Mouse (Mus musculus): Measurements from ENCODE around the gene 1110032F04Rik. TPM values are rescaled to one million over a fixed set of nuclear protein-coding genes. Genes with fewer than 3 reads are reported as not detected.

Gene 1110032F04Rik
- 1.4 TPM in 2 replicates for polyA plus RNA-seq (2016; fragmentation: Nextera tagmentation; extraction: Ambion mirVana)

DNA sequence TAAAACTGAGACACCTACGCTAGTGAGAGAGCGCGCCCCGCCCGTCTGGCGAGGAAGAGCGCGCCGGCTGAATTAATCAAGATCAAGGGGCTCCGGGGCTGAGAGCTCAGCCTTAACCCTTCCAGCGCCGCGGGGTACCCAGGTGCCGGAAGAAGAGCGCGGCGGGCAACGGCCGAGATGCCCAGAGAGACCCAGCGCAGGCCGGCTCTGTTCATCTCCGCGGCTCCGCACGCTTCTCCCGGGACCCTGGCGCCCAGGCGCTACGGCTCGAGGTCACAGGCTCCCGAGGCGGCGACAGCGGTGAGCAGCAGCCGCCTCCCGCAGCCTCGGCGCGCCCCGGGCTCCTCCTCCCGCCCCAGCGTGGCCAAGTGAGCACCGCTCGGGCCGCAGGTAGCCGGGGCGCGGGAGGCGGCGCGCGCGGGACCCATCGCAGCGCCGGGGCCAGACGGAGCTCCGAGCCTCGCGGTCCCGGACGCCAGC is at the start of gene 1110032F04Rik:
Gene 1110032F04Rik, plus strand, starts transcription at position 376 of the 480 bp plus-strand sequence.
- H3K4me3 ChIP-seq, result peak within 1 kb of the TSS; percentile 75
- H3K27ac ChIP-seq, result peak within 1 kb of the TSS; percentile 86
- peaks cover 62% of the 10 kb centered on the region for H3K27me3 ChIP-seq (ENCODE audit: insufficient read depth, poor library complexity, severe bottlenecking)
- no peaks in the 10 kb centered on the region for H3K9me3 ChIP-seq
- DNase-seq (ENCODE audit: low spot score), result peak; percentile 76
- no peaks in the 10 kb centered on the region for H3K36me3 ChIP-seq
- peaks cover 22% of the 10 kb centered on the region for H3K4me1 ChIP-seq (replicated peaks)
- WGBS, result under 1% methylated on average over 62 of the region's 62 CpGs

DNA sequence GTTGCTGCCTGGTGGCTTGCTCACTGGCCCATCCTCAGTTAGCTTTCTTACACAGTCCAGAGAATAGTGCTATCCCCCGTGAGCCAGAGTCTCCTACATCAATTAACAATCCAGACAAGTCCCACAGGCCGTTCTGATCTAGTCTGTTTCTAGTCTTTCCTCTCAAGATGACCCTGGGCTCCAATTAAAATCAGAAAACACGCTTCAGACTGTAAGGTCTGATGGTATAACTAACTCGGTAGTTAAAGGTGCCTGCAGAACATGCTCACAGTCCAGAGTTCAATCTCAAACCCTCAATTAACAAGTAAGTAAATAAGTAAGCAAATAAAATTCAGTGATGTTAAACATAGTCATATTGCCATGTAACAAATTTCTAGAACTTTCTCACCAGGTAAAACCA is 48.0 kb upstream of the 1110032F04Rik start:
- 82% methylated on average over 4 of the region's 4 CpGs for WGBS
- DNase-seq (ENCODE audit: low spot score), result no peak
- Histone ChIP-seq H3K27me3 (ENCODE audit: insufficient read depth, poor library complexity, severe bottlenecking) (no peaks in the 10 kb centered on the region), H3K4me1 (replicated peaks) (peaks cover 10% of the 10 kb centered on the region; the same call in 1 of the 2 replicates), H3K4me3 (no peak overlapping the region), H3K27ac (no peak overlapping the region), H3K9me3 (no peaks in the 10 kb centered on the region), H3K36me3 (no peaks in the 10 kb centered on the region)

DNA sequence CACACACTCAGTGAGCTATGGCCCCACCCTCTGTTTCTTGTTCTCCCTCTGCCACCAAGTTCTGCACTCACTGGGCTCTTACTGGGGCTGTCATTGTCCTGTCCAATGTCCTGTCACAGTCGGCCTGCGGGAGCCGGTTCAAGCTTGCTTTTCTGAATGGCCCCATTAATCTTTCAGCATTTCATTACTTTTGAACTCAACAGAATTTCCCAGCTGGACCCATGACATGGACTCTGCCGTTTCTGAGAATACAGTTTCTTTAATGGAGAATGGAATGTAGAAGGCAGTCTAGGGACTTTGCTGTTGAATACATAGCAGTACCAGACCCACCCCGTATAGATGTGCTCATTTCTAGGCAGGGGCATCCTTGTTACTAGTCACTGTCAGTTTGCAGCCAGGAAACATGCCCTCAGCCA is 47.5 kb upstream of the 1110032F04Rik start:
- H3K27ac ChIP-seq, result no peak overlapping the region
- H3K27me3 ChIP-seq (ENCODE audit: insufficient read depth, poor library complexity, severe bottlenecking), result no peaks in the 10 kb centered on the region
- WGBS, result 44% methylated on average over 5 of the region's 5 CpGs
- H3K4me1 ChIP-seq (replicated peaks), result peaks cover 10% of the 10 kb centered on the region; the same call in 1 of the 2 replicates
- no peaks in the 10 kb centered on the region for H3K36me3 ChIP-seq
- H3K9me3 ChIP-seq, result no peaks in the 10 kb centered on the region
- no peak overlapping the region for H3K4me3 ChIP-seq
- peak; percentile 19 for DNase-seq (ENCODE audit: low spot score)

DNA sequence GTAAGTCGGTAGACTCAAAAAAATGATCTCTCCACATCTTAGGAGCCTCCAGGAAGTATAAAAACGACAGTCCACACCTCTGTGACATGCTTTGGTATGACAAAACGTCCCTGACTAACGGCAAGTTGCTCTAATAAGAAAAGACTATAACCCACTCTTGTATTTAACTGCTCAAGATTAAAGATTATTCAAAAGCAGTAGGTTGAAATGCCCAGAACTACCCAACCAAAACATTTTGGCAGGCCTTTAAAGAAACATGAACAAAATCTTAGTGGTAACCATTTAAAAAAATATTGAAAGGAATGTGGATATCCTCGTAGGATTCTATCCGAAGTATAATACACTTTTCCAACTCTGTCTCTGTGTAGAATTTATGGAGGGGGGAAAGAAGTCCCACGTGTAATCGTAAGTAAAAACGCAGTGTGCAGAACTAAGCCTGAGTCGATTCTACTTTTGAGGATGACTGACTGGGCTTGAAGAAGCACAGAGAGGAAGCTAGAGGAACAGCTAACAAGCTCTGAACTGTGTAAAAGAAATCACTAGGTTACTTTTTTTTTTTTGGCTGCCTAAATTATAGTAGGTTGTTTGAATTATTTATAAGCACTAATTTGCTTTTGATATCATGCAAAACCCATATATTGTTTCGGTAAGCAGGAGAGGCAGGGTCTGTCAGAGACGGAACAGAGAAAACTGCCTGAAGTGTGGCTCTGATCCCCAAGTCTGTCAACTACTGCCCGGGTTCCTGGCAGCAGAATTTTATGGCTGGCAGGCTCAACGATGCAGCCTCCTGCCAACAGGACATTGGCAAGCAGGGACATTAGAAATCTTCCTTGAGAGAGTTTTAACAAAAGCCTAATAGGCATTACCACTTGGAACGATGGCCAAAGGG is 45.3 kb upstream of the 1110032F04Rik start:
- WGBS, result 84% methylated on average over 15 of the region's 15 CpGs
- H3K4me3 ChIP-seq, result no peak overlapping the region
- DNase-seq (ENCODE audit: low spot score), result no peak
- no peaks in the 10 kb centered on the region for H3K9me3 ChIP-seq
- no peaks in the 10 kb centered on the region for H3K36me3 ChIP-seq
- H3K27me3 ChIP-seq (ENCODE audit: insufficient read depth, poor library complexity, severe bottlenecking), result no peaks in the 10 kb centered on the region
- H3K27ac ChIP-seq, result no peak overlapping the region
- H3K4me1 ChIP-seq (replicated peaks), result peaks cover 10% of the 10 kb centered on the region; the same call in 1 of the 2 replicates

DNA sequence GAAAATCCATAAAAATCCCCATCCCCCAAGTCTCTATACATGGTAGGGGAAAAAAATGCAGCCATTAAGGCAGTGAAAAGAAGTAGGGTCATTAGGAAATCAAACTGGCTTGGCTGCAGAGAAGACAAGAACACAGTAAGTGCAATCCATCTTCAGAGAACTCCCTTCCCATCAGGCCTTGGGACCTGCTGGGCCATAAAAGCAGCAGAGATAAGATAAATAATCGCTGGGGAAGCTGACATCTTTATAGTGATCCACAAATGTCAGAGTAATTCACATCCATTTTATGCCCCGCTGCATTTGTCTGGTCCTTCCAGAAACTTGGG is 44.7 kb upstream of the 1110032F04Rik start:
- WGBS, result 78% methylated on average over 2 of the region's 2 CpGs
- DNase-seq (ENCODE audit: low spot score), result no peak
- Histone ChIP-seq H3K36me3 (no peaks in the 10 kb centered on the region), H3K27me3 (ENCODE audit: insufficient read depth, poor library complexity, severe bottlenecking) (no peaks in the 10 kb centered on the region), H3K9me3 (no peaks in the 10 kb centered on the region), H3K27ac (no peak overlapping the region), H3K4me3 (no peak overlapping the region), H3K4me1 (replicated peaks) (peaks cover 10% of the 10 kb centered on the region; the same call in 1 of the 2 replicates)

DNA sequence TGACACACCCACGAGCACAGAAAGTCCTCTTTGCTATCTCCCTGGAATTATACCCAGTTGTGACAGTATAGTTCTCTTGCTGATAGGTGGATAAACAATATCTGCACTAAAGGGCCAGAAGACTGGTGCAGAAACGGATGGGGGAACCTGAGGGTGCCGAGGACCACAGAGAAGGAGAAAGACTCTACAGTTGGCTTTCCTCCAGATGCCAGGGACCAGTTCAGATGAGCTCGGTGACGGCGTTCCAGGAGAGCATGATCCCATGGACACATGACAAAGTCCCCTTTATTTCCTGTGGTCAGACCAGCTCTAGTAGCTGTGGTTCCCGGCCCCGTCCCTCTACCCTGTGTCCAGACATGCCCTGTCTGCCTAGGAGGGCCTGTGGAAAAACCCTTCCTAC is 44.2 kb upstream of the 1110032F04Rik start:
- Histone ChIP-seq H3K4me3 (no peak overlapping the region), H3K27ac (no peak overlapping the region), H3K36me3 (no peaks in the 10 kb centered on the region), H3K4me1 (replicated peaks) (peaks cover 10% of the 10 kb centered on the region; the same call in 1 of the 2 replicates), H3K27me3 (ENCODE audit: insufficient read depth, poor library complexity, severe bottlenecking) (no peaks in the 10 kb centered on the region), H3K9me3 (no peaks in the 10 kb centered on the region)
- WGBS, result 82% methylated on average over 8 of the region's 8 CpGs
- no peak for DNase-seq (ENCODE audit: low spot score)

DNA sequence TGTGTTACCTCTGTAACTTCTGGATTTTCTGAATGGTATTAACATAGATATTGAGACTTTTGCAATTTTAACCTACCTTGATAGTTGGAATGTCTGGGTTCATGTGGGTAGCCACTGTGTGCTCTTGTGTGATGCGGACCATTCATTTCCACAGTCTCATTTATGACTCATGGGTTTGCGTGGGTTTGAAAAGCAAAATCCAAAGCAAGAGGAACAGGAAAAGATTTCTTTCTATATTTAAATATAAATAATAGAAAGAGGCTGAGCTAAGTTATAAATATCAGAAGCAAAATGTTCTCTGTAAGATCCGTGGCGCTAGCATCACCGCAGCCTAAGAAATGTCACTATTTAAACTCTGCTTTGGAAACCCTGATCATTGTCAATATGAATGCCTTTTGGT is 41.7 kb upstream of the 1110032F04Rik start:
- Histone ChIP-seq H3K4me3 (no peak overlapping the region), H3K27ac (no peak overlapping the region), H3K9me3 (no peaks in the 10 kb centered on the region), H3K36me3 (no peaks in the 10 kb centered on the region), H3K4me1 (replicated peaks) (0 out of 2 replicates have a peak, but pooled peaks cover 4% of the 10 kb centered on the region), H3K27me3 (ENCODE audit: insufficient read depth, poor library complexity, severe bottlenecking) (no peaks in the 10 kb centered on the region)
- no peak for DNase-seq (ENCODE audit: low spot score)
- WGBS, result 93% methylated on average over 5 of the region's 5 CpGs

DNA sequence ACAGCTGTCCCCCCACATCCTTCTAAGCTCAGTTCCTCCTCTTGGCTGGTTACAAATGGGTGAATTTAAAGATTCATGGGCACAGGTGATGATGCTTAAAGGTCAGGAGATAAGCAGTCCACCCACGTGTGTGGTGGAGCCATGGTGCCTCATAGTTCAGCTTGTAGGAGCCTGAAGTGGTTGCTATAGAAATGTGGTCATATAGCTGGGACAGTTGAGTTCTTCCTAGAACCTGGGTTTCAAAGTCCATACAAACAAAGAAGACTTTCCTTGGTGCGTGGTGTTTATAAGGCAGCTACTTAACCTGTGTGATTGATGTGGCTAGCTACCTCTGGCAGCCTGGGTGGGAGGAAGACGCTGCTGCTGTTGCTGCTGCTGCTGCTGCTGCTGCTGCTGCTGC is 39.4 kb upstream of the 1110032F04Rik start:
- no peaks in the 10 kb centered on the region for H3K36me3 ChIP-seq
- H3K27me3 ChIP-seq (ENCODE audit: insufficient read depth, poor library complexity, severe bottlenecking), result no peaks in the 10 kb centered on the region
- no peak for DNase-seq (ENCODE audit: low spot score)
- H3K4me3 ChIP-seq, result no peak overlapping the region
- H3K27ac ChIP-seq, result no peak overlapping the region
- WGBS, result 89% methylated on average over 3 of the region's 3 CpGs
- no peaks in the 10 kb centered on the region for H3K4me1 ChIP-seq (replicated peaks)
- no peaks in the 10 kb centered on the region for H3K9me3 ChIP-seq

DNA sequence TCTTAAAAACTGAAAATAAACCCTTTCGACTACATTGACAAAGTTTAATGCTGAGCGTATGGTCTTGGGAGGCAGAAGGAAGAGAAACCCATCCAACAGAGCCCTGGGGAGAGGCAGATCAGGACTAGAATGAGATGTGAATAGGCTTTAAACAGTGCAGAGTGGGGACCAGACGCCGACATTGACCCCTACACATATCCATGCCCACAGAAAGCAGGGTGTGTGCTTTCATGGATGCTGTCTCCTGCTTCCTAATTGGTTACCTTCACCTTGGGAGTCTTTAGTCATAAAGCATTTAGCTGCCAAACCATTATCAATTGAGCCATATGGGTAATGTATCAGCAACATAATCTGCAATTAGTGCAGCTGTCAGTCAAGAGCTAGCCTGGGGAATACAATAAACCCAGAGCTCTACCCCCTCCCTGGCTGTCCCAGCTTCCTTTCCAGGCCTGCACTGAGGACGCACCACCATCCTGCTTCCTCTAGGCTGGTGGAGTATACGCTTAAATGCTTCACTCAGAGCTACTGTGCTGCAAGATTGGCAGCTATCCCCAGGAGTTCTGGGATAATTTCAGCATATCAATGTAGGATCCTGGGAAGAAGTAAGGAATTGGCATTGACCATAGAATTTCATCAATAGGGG is 32.4 kb upstream of the 1110032F04Rik start:
- no peaks in the 10 kb centered on the region for H3K36me3 ChIP-seq
- no peaks in the 10 kb centered on the region for H3K9me3 ChIP-seq
- WGBS, result 67% methylated on average over 6 of the region's 6 CpGs
- DNase-seq (ENCODE audit: low spot score), result peak; percentile 14
- peaks cover 6% of the 10 kb centered on the region for H3K4me1 ChIP-seq (replicated peaks)
- no peak overlapping the region for H3K27ac ChIP-seq
- H3K4me3 ChIP-seq, result no peak overlapping the region
- peaks cover 3% of the 10 kb centered on the region for H3K27me3 ChIP-seq (ENCODE audit: insufficient read depth, poor library complexity, severe bottlenecking)

DNA sequence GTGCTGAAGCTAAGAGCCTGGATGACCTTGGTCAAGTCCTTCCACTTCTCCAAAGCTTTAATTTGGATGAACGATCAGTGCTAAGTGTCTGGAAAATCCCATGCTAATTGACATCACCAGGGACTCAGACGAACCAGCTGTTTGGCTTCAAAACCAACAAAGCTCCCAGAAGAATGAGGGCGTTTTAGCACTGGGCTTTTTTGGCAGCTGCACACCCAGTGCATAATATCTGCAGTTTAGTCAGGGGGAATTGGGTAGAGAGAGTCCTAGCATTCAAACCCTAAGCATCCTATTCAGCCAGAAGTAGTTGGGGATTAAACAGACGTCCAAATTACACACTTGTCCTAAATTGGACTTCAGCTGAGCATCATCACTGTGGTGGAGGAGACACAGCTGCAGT is 29.2 kb upstream of the 1110032F04Rik start:
- 65% methylated on average over 4 of the region's 4 CpGs for WGBS
- no peak overlapping the region for H3K27ac ChIP-seq
- no peak for DNase-seq (ENCODE audit: low spot score)

DNA sequence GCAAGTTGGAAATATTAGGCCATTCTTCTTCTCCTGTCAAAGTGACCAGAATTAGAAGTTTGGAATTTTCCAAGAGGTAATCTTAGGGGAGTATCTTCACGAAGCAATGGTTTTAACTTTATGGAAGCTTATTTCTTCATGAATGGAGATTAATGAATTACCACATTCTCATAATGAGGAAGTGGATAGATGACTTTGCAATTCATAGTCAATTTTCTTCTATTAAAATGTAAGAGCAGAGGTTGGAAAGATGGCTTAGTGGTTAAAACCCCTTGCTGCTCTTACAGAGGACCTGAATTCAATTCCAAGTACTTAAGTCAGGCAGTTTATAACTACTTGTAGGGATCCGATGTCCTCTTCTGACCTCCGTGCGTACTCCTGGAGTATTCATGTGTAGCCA is 25.4 kb upstream of the 1110032F04Rik start:
- DNase-seq (ENCODE audit: low spot score), result no peak
- Histone ChIP-seq H3K27me3 (ENCODE audit: insufficient read depth, poor library complexity, severe bottlenecking) (peaks cover 5% of the 10 kb centered on the region), H3K9me3 (no peaks in the 10 kb centered on the region), H3K4me1 (replicated peaks) (no peaks in the 10 kb centered on the region), H3K36me3 (no peaks in the 10 kb centered on the region), H3K27ac (no peak overlapping the region), H3K4me3 (no peak overlapping the region)
- WGBS, result 96% methylated on average over 4 of the region's 4 CpGs

More for the DNA sequence above, 29.2 kb upstream of the 1110032F04Rik start:
- no peak overlapping the region for H3K4me3 ChIP-seq
- H3K9me3 ChIP-seq, result no peaks in the 10 kb centered on the region
- H3K27me3 ChIP-seq (ENCODE audit: insufficient read depth, poor library complexity, severe bottlenecking), result peaks cover 5% of the 10 kb centered on the region
- H3K4me1 ChIP-seq (replicated peaks), result peaks cover 6% of the 10 kb centered on the region
- H3K36me3 ChIP-seq, result no peaks in the 10 kb centered on the region

DNA sequence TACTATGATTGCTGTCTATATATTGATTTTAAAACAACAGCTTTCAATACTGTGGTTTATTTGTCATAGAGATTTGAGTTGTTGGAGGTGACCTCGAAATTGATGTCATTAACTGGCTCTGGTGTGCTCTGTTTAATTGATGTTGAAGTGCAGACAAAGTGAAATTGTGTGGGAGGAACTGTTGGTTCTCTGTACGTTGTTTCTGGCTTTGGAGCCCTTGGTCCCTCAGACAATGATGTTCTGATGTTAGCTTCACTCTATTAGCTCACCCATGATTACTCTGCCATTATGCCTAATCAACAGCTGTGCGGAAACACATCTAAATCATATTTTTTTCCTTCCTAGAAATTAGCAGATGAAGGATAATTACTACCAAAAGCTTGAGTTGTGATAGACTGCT is 21.1 kb upstream of the 1110032F04Rik start:
- no peak for DNase-seq (ENCODE audit: low spot score)
- H3K9me3 ChIP-seq, result no peaks in the 10 kb centered on the region
- H3K4me1 ChIP-seq (replicated peaks), result no peaks in the 10 kb centered on the region
- WGBS, result 73% methylated on average over 3 of the region's 3 CpGs
- H3K36me3 ChIP-seq, result no peaks in the 10 kb centered on the region
- no peak overlapping the region for H3K4me3 ChIP-seq
- no peak overlapping the region for H3K27ac ChIP-seq
- no peaks in the 10 kb centered on the region for H3K27me3 ChIP-seq (ENCODE audit: insufficient read depth, poor library complexity, severe bottlenecking)

DNA sequence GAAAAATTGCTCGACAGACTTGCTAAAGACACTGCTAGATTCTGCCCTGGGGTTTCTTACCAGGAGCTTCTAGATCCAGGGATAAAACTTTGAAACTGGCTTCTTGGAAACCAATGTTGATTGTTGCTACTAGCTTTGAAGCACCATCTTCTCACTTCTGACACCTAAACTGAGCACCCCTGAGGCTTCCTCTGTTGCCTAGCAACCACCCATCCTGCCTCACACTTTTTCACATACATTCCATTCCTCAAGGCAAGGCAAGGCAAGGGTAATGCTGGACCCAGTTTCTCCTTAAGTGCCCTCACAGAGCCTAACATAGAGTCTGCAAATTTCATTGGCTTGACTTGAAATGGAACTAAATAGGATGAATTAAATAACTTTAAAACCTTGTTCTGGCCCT is 17.0 kb upstream of the 1110032F04Rik start:
- no peak for DNase-seq (ENCODE audit: low spot score)
- Histone ChIP-seq H3K4me1 (replicated peaks) (no peaks in the 10 kb centered on the region), H3K27ac (no peak overlapping the region), H3K36me3 (no peaks in the 10 kb centered on the region), H3K9me3 (no peaks in the 10 kb centered on the region), H3K4me3 (no peak overlapping the region), H3K27me3 (ENCODE audit: insufficient read depth, poor library complexity, severe bottlenecking) (no peaks in the 10 kb centered on the region)
- WGBS, result 76% methylated on average over 1 of the region's 1 CpGs

All from hindbrain, embryonic 10.5 days (tissue).